Mouse (Mus musculus) midbrain, embryonic 16.5 days (tissue): ENCODE data around the gene Gm10775. TPM values are rescaled to one million over a fixed set of nuclear protein-coding genes. Genes with fewer than 3 reads are reported as not detected.

Source experiments
- polyA plus RNA-seq: library from polyadenylated mRNA; unstranded; fragments of >200 nt; fragmentation: Nextera tagmentation; extraction: Ambion mirVana; gene quantifications from 2 replicates; pipeline ENCODE4 v1.2.1, GENCODE M21; 2015

The Gm10775 gene
- polyA plus RNA-seq, 1 experiment from 2014 or later: 0.50 TPM

Other genes starting within 250 kb of the Gm10775 start
- gene Spata31d1c, start 226.5 kb upstream of the Gm10775 start, polyA plus RNA-seq: not detected in 2 replicates
- gene Prss47, start 206.8 kb upstream of the Gm10775 start, polyA plus RNA-seq: not detected in 2 replicates
- gene Mfsd14b, start 146.6 kb upstream of the Gm10775 start, polyA plus RNA-seq: 29.1 and 30.4 TPM in 2 replicates
- not detected in 2 replicates for gene Olfr465-ps1, start 121.5 kb upstream of the Gm10775 start, polyA plus RNA-seq
- gene Olfr466, start 109.3 kb upstream of the Gm10775 start, polyA plus RNA-seq: not detected in 2 replicates
- gene Nlrp4f, start 53.6 kb upstream of the Gm10775 start, polyA plus RNA-seq: not detected in 2 replicates
- gene Zfp369, start 19.3 kb downstream of the Gm10775 start, polyA plus RNA-seq: 16.1 and 18.2 TPM in 2 replicates